Mouse (Mus musculus) gonadal fat pad, adult 2 months (tissue): Measurements from ENCODE around the gene Topors. TPM values are rescaled to one million over a fixed set of nuclear protein-coding genes. Genes with fewer than 3 reads are reported as not detected.
"Not testable (repeated sequence)": the region's sequence is repeated elsewhere in the genome, so short reads cannot be mapped to it uniquely, and the experiment has no call there.

Source experiments
- DNase-seq: peaks from one replicate; pipeline ENCODE4 v3.0.0-alpha.2; 2012; ENCODE audit warnings: low read depth
- polyA plus RNA-seq: library from polyadenylated mRNA; depleted of rRNA; stranded (reverse); fragments of >200 nt; gene quantifications from 2 replicates; pipeline ENCODE4 v1.2.3, GENCODE M21; 2012; rRNA removed

Gene Topors
- polyA plus RNA-seq, result 4.1 and 6.7 TPM in 2 replicates

DNA sequence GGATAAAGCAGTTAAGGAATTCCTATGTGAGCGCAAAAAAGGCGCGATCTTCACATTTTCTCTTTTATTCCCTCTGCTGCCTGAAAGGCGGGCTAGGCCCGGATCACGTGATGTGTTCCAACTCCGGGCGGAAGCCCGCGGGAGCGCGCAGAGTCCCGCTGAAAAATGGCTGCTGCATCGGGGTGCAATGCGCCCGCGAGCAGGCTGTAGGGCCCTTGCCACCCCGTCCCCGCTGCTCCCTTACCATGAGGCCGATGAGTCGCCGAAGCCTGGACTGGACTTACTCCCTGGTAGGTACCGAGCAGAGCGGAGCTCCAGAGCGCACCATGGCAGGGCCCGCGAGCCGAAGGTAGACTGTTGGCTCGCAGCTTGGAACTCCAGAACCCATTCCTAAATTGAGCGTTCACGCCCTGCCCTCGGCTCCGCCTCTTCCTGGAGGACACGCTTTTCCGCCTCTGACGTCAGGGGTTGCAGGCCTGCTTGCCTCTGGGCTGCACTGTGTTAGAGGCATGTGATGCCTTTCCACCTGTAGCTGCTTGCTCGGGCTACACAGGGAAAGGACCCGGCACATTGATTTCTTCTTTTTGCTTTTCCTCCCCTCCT is at the start of gene Topors, which contains the start of gene Smim27:
Gene Topors, minus strand, starts transcription at position 421 of the 603 bp plus-strand sequence.
Gene Smim27, plus strand, starts transcription at position 150 of the 603 bp plus-strand sequence.
- DNase-seq, result peak; percentile 87

- DNase-seq, result no peak
Observed at GRCm38 (mm10) chr4:40317404-40317803, 47.8 kb upstream of the Topors start.

- no peak for DNase-seq
Observed at GRCm38 (mm10) chr4:40313026-40313425, 43.4 kb upstream of the Topors start.

DNA sequence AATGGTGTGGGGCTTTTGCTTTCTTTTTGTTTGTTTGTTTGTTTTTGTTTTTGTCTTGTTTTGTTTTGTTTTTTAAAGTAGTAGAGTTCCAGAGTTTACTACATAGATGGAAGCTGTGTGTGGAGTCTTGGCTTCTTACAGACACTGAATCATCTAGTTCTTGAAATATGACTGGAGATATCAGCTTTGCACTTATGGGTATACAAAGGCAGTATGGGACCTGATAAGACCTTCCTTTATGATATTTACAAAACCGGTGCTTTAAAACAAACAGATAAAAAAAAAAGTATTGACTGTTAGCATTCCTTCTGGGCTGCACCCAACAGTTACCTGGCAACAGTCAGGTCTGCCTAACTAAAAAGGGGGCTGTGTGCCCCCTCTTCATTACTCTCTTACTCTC is 42.6 kb upstream of the Topors start:
- DNase-seq, result no peak

- peak; percentile 75 for DNase-seq
Observed at GRCm38 (mm10) chr4:40310796-40311383, 41.2 kb upstream of the Topors start.

GRCm38 (mm10) chr4:40309682-40310081 is 40.0 kb upstream of the Topors start:
- DNase-seq, result no peak

GRCm38 (mm10) chr4:40302445-40303125 is 32.9 kb upstream of the Topors start:
- no peak for DNase-seq

GRCm38 (mm10) chr4:40301076-40301789 is 31.6 kb upstream of the Topors start:
- DNase-seq, result no peak

GRCm38 (mm10) chr4:40299169-40299568 is 29.5 kb upstream of the Topors start:
- no peak for DNase-seq

- DNase-seq, result not testable (repeated sequence)
Observed at GRCm38 (mm10) chr4:40291511-40291910, 21.9 kb upstream of the Topors start.

DNA sequence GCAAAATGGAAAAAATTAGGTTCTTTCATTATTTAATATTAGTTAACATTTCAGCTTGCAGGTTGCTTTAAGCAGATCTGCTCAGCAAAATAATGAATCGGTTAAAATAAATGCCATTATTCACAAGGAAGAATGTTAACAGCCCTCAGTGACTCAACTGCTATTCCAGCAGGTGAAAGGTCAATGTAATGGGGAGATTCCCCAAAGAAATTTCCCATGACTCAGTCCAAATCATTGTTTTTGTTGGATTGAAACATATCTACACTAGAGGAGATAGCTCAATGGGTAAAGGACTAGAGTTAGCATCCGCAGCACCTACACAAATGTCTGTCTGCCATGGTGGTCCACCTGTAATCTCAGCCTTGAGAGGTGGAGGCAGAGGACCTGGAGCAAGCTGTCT is 19.4 kb upstream of the Topors start:
- DNase-seq, result no peak

GRCm38 (mm10) chr4:40287415-40287814 is 17.8 kb upstream of the Topors start:
- no peak for DNase-seq

DNA sequence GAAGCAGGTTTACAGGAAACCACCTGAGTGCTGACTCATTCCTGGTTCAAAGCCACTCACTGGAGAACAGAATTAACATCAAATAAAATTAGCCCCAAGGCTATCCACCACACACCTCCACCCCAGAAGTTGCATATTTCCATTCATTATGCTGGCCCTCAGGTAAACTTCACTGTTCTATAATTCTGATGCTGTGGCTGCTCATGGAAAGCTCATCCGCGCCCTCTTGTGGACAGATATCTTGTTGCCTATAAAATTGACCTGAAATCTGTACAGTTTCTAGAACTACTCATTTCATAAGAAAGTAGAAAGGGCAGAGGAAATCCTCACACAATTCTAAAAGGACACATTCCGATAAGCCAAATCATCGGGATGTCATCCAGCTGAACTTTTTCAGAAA is 15.9 kb upstream of the Topors start:
- DNase-seq, result no peak

- no peak for DNase-seq
Observed at GRCm38 (mm10) chr4:40279276-40279900, 9.7 kb upstream of the Topors start, which contains the start of gene Ndufb6. Ndufb6 (minus strand) TSS chr4:40279421.

- DNase-seq, result no peak
Observed at GRCm38 (mm10) chr4:40278880-40279275, 9.2 kb upstream of the Topors start.

DNA sequence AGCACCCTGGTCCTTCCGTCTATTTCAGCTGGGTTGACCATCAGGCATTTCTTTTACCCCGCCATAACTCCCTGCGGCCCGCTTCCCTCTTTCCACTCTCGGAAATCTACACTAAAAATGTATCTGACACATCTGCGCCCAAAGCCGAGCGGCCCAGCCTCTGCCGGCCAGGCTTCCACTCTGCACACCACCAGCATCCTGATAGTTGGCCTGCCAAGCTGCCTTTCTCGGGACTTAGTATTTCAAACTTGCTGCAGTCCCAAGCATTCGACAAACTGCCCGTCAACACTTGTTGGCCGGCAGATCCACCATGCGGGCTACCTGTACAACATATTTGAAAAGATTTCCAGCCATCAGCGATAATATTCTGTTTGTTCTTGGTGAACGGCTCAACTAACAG is 815 bp downstream of the Topors start:
- DNase-seq, result no peak

DNA sequence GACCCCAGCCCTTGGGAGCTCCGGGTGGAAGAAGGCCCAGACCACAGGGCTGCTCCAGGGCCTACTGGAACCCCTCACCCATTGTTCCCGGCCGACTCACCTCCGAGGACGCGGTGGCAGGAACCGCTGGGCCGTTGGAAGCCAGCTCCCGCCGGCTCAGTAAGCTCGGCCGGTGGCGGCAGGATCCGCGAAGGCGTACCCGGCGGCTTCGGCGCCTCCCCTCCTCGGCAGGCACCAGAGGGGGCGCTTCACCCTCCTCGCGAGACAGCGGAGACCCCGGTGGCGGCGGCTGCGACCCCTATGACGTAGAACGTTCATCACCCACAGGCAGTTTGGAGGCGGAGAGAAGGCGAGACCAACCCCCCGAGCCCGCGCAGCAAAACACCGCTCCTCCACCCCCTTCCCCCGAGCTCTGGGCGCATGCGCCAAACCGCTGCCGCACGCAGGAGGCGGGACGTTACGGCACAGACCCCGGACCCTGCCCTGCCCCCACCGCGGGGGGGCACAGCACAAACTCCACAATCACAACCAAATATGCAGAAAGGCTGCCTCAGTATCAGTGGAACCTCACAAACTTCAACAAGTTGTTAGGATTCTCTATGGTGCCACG is 1.3 kb downstream of the Topors start:
- no peak for DNase-seq

GRCm38 (mm10) chr4:40267681-40268080 is 2.0 kb downstream of the Topors start:
- DNase-seq, result no peak

- DNase-seq, result no peak
Observed at GRCm38 (mm10) chr4:40264321-40264720, 5.3 kb downstream of the Topors start.

- no peak for DNase-seq
Observed at GRCm38 (mm10) chr4:40254385-40255103, 15.1 kb downstream of the Topors start.

- DNase-seq, result no peak
Observed at GRCm38 (mm10) chr4:40253766-40254165, 15.9 kb downstream of the Topors start.
